Mouse (Mus musculus): ENCODE results near the gene Rcor3. TPM values are rescaled to one million over a fixed set of nuclear protein-coding genes. Genes with fewer than 3 reads are reported as not detected.

Gene Rcor3
- polyA plus RNA-seq, 1 experiment from 2014 or later = 26.8 TPM

DNA sequence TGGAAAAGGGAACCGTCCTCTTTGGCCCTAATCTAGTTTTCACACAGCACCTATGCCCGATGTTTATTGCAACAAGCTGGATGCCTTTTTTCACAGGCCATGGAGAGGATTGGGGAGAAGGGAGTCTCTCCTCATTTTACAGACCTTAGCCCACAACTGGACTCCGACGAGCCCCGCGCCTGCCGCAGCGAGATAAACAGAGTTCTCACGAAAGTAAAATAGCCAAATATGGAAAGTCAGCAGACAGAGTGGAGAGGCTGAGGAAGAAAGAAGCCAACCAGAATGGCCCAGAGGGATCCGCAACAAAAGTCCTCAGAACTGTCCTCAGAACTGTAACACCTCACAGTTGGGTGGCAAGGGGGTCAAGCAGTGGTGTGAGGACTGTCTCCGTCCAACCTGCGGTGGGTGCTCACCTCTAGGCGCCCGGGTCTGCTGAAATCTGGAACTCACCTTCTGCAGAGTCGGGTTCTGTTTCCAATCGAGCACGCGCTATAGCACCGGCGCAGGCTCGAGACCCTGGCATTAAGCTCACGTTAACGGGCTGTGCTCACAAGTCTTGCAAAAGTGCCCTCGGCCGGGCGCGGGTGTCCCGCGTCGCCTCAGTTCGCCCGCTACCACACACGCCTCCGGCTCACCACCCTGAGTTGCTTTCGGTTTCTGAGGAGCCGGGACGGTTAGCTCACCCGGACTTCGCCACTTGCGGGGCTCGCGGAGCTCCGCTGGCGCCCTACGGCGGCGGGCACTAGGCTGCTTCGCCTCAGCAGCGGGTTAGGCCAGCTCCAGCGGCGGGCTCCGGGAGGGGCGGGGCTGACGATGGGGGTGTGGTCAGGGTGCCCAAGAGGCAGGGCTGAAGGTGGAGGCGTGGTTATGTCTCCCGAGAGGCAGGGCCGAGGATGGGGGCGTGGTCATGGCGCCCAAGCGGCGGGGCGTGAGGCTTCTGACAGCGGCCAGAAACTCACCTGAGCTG is 45.8 kb downstream of the Rcor3 start, which contains the start of gene Traf5:
Gene Traf5 (minus strand): TSS at position 754 of the 967 bp plus-strand sequence.
- H3K4me3 ChIP-seq = peak within 1 kb of the TSS; percentile 58
- peak; percentile 93 for ATAC-seq (ENCODE audit: insufficient number of reproducible peaks, insufficient read depth, low FRiP score, low TSS enrichment)
- H3K9me3 ChIP-seq = no peaks in the 10 kb centered on the region
- H3K27me3 ChIP-seq = peaks cover 7% of the 10 kb centered on the region; the same call in 1 of the 2 replicates
- H3K27ac ChIP-seq = 0 out of 2 replicates have a peak within 1 kb of the TSS, but pooled peaks have one; percentile 68
- WGBS = 2% methylated on average over 63 of the region's 63 CpGs
- peak within 1 kb of the TSS; percentile 64 for H3K9ac ChIP-seq
- no peaks in the 10 kb centered on the region for H3K36me3 ChIP-seq
- peak within 1 kb of the TSS; percentile 86 for H3K4me2 ChIP-seq (replicated peaks)
- H3K4me1 ChIP-seq = peaks cover 14% of the 10 kb centered on the region

DNA sequence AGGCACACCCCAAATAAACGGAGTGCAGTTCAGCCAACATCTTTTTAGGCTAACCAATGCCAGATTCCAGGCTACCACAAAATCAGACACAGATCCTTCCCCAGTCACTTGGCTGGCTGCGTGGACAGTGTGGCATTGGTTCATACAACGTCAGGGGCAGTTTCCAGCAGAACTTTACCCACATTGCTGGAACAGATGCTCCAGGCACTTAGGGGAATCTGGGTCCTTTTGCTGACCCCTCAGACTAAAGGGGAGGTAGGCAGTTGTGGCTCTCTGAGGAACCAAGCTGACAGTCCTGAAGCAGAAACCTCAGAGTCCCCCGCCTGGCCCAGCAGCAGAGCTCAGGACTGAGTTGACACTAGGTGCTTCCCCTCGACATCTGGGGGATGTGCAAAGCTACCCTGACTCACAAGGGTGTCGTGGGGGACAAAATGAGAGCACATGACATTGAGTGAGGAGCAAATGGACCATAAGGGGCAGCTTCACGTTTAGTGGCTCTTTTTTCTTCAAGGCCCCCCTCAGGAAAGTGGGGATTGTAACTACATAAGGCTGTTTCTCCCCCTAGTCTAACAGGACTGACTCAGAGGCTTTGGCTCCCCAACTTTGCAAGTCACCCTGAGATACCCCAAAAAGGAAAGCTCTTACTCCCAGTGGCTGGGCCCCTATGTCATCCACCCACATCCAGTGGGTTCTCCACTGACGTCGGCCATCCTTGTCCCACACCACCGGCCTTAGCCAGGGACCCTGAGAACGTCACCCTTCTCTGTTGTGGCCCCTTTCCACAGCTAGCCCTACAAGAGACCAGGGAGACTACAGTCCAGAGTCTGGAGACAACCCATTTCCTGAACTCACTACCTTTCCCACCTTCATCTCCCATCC is 46.9 kb downstream of the Rcor3 start:
- Histone ChIP-seq H3K4me2 (replicated peaks) (peak overlapping the region; percentile 86), H3K36me3 (no peaks in the 10 kb centered on the region), H3K4me3 (peak overlapping the region; percentile 58), H3K9ac (no peak overlapping the region), H3K27ac (no peak overlapping the region), H3K27me3 (peaks cover 7% of the 10 kb centered on the region; the same call in 1 of the 2 replicates), H3K9me3 (no peaks in the 10 kb centered on the region), H3K4me1 (peaks cover 17% of the 10 kb centered on the region)
- WGBS = 66% methylated on average over 11 of the region's 11 CpGs
- no peak for ATAC-seq (ENCODE audit: insufficient number of reproducible peaks, insufficient read depth, low FRiP score, low TSS enrichment)

DNA sequence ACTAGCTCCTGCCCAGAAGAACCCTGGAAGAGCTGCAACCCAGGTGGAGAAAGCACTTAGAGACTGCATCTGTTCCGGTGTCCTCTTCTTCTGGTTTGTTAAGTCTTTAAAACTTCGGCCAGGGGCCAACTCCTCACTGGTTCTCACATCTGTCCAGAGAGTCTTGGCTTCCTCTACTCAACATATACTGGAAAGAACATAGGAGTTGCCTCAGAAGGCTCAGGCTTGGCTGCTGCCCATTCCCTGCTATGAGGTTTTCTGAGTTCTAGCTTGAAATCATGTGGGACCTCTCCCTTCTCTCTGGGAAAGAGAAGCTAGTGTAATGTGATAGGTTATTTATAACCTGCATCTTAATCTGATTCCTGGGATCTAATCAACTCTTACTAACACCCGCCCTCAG is 47.6 kb downstream of the Rcor3 start:
- Histone ChIP-seq H3K27me3 (peaks cover 7% of the 10 kb centered on the region; the same call in 1 of the 2 replicates), H3K4me3 (no peak overlapping the region)
- no peak for ATAC-seq (ENCODE audit: insufficient number of reproducible peaks, insufficient read depth, low FRiP score, low TSS enrichment)

DNA sequence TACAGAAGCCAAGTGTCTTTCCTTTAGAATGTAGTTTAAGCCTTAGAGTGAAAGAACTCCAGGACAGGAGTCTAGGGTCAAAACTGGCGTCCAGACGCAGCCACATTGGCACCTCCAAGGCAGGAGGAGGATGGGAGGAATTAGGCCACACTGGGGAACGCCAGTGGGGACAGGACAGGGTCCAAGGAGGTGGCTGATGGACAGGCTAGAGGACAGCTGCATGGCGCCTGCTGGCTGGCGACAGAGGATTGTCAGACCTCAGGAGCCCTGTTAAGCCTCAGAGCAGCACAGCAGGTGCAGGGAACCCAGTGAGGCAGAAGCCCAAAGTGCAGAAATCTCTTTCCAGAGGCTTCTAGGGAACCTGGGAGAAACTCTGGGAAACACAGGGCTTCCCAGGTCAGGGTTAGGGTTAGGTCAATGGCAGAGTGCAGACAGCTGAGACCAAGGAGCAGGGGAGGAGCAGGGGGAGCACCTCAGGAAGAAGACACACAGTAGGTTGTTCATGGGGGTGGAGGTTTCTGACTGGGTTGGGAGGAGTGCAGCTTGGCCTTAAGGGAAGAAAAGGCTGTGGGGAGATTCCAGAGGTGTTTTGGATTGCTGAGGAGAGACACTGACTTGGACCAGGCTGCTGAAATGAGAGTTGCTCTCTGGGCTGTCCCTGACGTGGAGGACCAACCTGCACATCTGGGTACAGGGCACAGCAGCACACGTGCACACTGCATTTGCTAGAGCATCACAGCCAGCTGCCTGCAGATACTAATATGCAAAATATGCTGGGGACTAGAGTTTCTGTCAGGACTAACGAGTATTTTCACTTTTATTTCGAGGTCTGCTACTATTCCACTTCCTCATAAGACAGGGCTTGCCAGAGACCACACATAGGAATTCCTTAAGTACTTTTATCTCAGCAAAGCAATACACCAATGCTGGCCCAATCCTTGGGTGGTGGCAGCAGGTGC is 48.4 kb downstream of the Rcor3 start:
- Histone ChIP-seq H3K27me3 (peaks cover 7% of the 10 kb centered on the region; the same call in 1 of the 2 replicates), H3K4me1 (peaks cover 17% of the 10 kb centered on the region), H3K4me2 (replicated peaks) (peak overlapping the region; percentile 26; the same call in 1 of the 2 replicates), H3K4me3 (no peak overlapping the region), H3K9me3 (no peaks in the 10 kb centered on the region), H3K27ac (no peak overlapping the region), H3K36me3 (no peaks in the 10 kb centered on the region), H3K9ac (no peak overlapping the region)
- ATAC-seq (ENCODE audit: insufficient number of reproducible peaks, insufficient read depth, low FRiP score, low TSS enrichment) = no peak
- 61% methylated on average over 9 of the region's 9 CpGs for WGBS

More for the DNA sequence above, 47.6 kb downstream of the Rcor3 start:
- Histone ChIP-seq H3K27ac (no peak overlapping the region), H3K9me3 (no peaks in the 10 kb centered on the region), H3K9ac (no peak overlapping the region), H3K36me3 (no peaks in the 10 kb centered on the region), H3K4me2 (replicated peaks) (peak overlapping the region; percentile 26), H3K4me1 (peaks cover 17% of the 10 kb centered on the region)
- WGBS = 68% methylated on average over 3 of the region's 3 CpGs

DNA sequence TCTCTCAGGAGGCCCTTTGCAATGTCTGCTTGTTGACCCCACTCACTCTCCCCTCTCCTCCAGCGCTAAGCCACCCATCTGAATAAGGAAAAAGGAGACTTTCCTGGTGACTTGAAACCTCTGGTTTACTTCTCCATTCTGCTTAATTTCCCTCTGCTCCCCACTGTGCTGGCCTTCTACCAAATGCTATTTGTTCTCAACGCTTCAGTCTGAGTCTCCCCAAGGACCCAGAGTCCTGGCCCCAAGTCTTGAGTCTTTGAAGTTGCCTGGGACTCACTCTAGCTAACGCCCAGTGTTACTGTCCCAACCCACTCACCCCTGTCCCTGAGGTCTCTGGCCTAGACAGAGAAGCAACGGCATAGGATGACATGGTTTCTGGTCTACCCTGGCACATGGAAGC is 49.9 kb downstream of the Rcor3 start:
- Histone ChIP-seq H3K4me2 (replicated peaks) (no peak overlapping the region), H3K27ac (no peak overlapping the region)

DNA sequence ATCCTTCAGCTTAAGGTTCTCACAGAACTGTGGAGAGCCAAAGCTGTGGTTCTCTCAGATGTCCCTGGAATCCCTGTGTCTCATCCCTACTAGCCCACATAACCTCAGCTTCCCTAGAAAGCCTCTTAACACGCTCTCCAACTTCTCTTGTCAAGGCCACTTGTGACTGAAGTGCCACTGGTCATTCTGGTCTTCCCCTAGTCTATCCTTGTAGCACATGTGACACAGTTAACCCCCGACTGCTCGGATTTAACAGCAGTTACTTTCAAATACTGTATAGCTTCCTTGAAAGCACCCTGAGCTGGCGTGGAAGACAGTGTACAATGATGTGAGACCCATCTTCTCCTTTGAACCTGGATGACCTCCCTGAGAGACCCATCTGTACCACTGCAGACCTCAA is 50.8 kb downstream of the Rcor3 start:
- no peaks in the 10 kb centered on the region for H3K36me3 ChIP-seq
- ATAC-seq (ENCODE audit: insufficient number of reproducible peaks, insufficient read depth, low FRiP score, low TSS enrichment) = no peak
- no peak overlapping the region for H3K4me2 ChIP-seq (replicated peaks)
- H3K4me1 ChIP-seq = peaks cover 17% of the 10 kb centered on the region
- 82% methylated on average over 4 of the region's 4 CpGs for WGBS
- H3K27me3 ChIP-seq = peaks cover 7% of the 10 kb centered on the region; the same call in 1 of the 2 replicates
- H3K9me3 ChIP-seq = no peaks in the 10 kb centered on the region
- H3K27ac ChIP-seq = no peak overlapping the region
- H3K9ac ChIP-seq = no peak overlapping the region
- H3K4me3 ChIP-seq = no peak overlapping the region

More for the DNA sequence above, 49.9 kb downstream of the Rcor3 start:
- Histone ChIP-seq H3K36me3 (no peaks in the 10 kb centered on the region), H3K27me3 (peaks cover 7% of the 10 kb centered on the region; the same call in 1 of the 2 replicates), H3K9me3 (no peaks in the 10 kb centered on the region), H3K4me3 (no peak overlapping the region), H3K4me1 (peaks cover 17% of the 10 kb centered on the region), H3K9ac (no peak overlapping the region)
- WGBS = 63% methylated on average over 4 of the region's 4 CpGs
- no peak for ATAC-seq (ENCODE audit: insufficient number of reproducible peaks, insufficient read depth, low FRiP score, low TSS enrichment)

DNA sequence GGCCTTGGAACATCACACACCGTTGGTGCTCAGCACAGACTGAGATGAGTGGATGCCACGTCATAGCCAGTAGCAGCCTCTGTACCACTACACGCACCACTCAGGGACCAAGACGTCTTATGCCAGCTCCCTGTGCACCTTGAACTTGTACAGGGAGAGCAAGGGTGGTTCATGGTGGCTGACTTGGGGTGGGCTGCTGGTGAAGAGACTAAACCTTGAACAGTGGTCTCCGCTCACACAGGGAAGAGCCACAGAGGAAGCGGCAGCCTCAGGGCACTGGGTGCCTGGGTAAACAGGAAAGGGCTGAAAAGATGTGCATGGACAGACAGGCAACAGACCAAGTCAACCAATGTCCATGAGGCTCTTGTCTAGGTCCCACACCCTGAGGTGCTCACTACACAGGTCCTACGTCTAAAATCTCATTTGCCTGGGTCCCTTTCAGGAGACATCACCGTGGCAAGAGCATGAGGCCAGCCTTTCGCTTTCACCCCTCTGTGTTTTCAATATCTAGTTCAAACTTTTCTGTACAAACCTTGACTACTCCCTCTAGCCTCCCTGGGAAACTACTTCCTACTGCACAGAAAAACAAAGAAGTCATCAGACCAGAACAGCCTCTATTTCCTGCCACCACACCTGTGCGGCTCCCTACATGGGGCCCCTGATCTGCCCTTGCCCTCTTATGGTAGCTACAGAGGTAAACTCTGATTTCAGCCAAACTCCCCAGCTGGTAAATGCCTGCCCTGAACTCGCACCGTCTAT is 51.4 kb downstream of the Rcor3 start:
- ATAC-seq (ENCODE audit: insufficient number of reproducible peaks, insufficient read depth, low FRiP score, low TSS enrichment) = no peak
- Histone ChIP-seq H3K36me3 (no peaks in the 10 kb centered on the region), H3K4me3 (no peak overlapping the region), H3K27me3 (peaks cover 7% of the 10 kb centered on the region; the same call in 1 of the 2 replicates), H3K9ac (no peak overlapping the region), H3K9me3 (no peaks in the 10 kb centered on the region), H3K4me1 (peaks cover 17% of the 10 kb centered on the region), H3K4me2 (replicated peaks) (no peak overlapping the region), H3K27ac (no peak overlapping the region)
- WGBS = 84% methylated on average over 12 of the region's 12 CpGs

DNA sequence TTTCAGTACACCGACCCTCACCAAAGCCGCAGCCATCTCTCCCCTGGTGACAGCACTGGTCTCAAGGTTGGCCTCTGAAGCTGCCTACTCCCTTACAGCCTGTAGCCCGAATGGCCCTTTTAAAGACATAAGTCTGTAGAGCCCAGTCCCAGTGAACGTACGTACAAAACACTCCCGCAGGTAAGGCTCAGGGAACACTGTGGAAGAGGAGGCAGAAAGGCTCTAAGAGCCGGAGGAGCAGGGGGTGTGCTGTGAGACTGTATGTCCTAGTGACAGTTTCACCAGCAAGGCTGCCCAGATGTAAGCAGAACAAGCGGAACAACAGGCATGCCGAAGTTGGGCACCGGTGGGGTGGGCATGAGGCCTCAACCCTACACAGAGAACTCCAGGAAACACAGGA is 52.6 kb downstream of the Rcor3 start:
- Histone ChIP-seq H3K27me3 (no peaks in the 10 kb centered on the region; the same call in 1 of the 2 replicates), H3K9me3 (no peaks in the 10 kb centered on the region), H3K36me3 (no peaks in the 10 kb centered on the region), H3K4me2 (replicated peaks) (no peak overlapping the region), H3K9ac (no peak overlapping the region), H3K4me3 (no peak overlapping the region), H3K27ac (no peak overlapping the region), H3K4me1 (peaks cover 8% of the 10 kb centered on the region; the same call in 1 of the 2 replicates)
- 91% methylated on average over 10 of the region's 10 CpGs for WGBS
- no peak for ATAC-seq (ENCODE audit: insufficient number of reproducible peaks, insufficient read depth, low FRiP score, low TSS enrichment)

DNA sequence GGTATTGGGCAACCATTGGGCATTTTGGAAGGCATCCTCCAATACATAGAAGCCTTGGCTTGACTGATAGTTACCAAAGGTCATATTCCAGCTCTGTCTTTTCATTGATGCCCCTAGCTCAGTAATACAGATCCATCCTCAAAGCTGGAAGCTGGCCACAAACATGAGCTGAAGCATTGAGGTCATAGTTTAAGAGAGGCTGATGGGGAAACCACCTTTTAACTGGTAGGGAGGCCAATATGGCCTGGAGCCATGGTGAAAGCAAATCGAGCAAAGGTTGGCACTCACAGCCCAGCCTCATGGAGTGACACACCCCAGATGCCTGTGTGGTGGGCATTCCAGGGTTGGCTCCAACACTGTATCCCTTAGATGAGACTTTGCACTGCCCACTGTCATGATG is 55.2 kb downstream of the Rcor3 start:
- Histone ChIP-seq H3K9ac (no peak overlapping the region), H3K4me3 (no peak overlapping the region), H3K36me3 (no peaks in the 10 kb centered on the region), H3K27ac (no peak overlapping the region), H3K9me3 (no peaks in the 10 kb centered on the region), H3K27me3 (no peaks in the 10 kb centered on the region), H3K4me2 (replicated peaks) (no peak overlapping the region), H3K4me1 (0 out of 2 replicates have a peak, but pooled peaks cover 5% of the 10 kb centered on the region)
- 90% methylated on average over 1 of the region's 1 CpGs for WGBS
- no peak for ATAC-seq (ENCODE audit: insufficient number of reproducible peaks, insufficient read depth, low FRiP score, low TSS enrichment)

DNA sequence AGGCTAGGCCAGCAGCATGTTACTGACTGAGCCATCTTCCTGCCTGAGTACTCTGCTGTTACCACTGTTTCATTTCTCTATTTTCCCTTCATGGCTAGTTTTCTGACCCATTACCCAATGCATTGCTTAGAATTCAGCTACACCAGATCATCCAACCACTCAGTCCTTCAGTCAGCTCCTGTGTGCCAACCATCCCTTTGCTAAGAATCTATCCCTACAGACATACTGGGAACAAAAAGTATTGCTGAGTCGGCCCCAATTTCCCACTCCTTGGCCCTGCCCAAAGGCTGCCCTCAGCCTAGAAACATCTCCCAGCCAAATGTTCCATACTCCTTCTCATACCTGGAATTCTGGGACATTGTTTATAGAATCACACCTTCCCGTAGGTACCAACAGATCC is 56.7 kb downstream of the Rcor3 start:
- Histone ChIP-seq H3K9me3 (no peaks in the 10 kb centered on the region), H3K27me3 (no peaks in the 10 kb centered on the region), H3K36me3 (no peaks in the 10 kb centered on the region), H3K9ac (no peak overlapping the region), H3K4me1 (no peaks in the 10 kb centered on the region), H3K4me2 (replicated peaks) (no peak overlapping the region), H3K27ac (no peak overlapping the region), H3K4me3 (no peak overlapping the region)
- ATAC-seq (ENCODE audit: insufficient number of reproducible peaks, insufficient read depth, low FRiP score, low TSS enrichment) = no peak
- 91% methylated on average over 2 of the region's 2 CpGs for WGBS
